In the genomic region with DNA sequence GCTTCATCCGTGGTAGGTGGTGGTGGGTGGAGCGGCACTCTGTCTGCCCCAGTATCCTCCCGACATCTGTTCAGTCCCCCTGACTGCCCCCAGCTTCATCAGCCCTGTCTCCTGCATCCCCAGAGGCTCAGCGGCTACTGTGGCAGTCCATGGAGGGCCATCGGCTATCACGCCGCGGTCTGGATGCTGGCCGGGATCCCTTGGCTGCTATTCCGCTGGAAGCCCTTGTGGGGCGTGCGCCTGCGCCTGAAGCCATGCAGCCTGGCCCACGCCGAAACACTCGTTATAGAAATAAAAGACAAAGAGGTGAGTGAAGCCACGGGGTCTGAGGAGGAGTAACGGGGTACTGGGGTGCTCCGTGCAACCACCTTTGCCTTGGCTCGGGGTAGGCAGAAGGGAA, we compare ENCODE assay signal across 20 mouse cellular contexts. TPM values are rescaled to one million over a fixed set of nuclear protein-coding genes. Genes with fewer than 3 reads are reported as not detected.
DNase-seq lines count a peak whose midpoint lies in the region; TF ChIP-seq lines count a peak whose summit lies in the region.
"Had no signal": no experiment of that assay in that cellular context is flagged by ENCODE, and none has a peak within 500 bp of the region (broad histone marks: within the 10 kb centered on the region; RNA-seq: fewer than 3 reads in every experiment).

No protein-coding gene starts in this region.

- H3K4me3 ChIP-seq in layer of hippocampus, adult 2 months = no peak overlapping the region
- H3K4me3 ChIP-seq: heart, embryonic 10.5 days; heart, embryonic 15.5 days; hindbrain, embryonic 12.5 days; limb, embryonic 12.5 days; liver, embryonic 15.5 days; midbrain, embryonic 15.5 days had no signal

- DNase-seq in cerebellum, adult 9-10 months = peak; percentile 54
- no peak for DNase-seq in cerebellum, postnatal 4 days (ENCODE audit: low spot score in 2 of 2)
- no peak for DNase-seq in layer of hippocampus, adult 2 months (ENCODE audit: low spot score in 2 of 2)
- no peak for DNase-seq in layer of hippocampus, adult 9-10 months (ENCODE audit: low spot score)
- peak; percentile 60 to 64 for DNase-seq in cerebellum, postnatal 14 days
- no peak for DNase-seq in right cerebral cortex, postnatal 36 days (ENCODE audit: low spot score in 2 of 2)
- DNase-seq in left cerebral cortex, postnatal 14 days (ENCODE audit: low spot score in 2 of 2) = no peak
- DNase-seq: adrenal gland, postnatal 25 days; kidney, adult 8-10 months; kidney, postnatal 10 days; lung, embryonic 14.5 days; lung, postnatal 14 days; thymus, adult 2 months; thymus, postnatal 36 days had no signal

- peak; percentile 48 for TF ChIP-seq CTCF in layer of hippocampus, adult 2 months (conservative IDR thresholded peaks at IDR 0.05)

- no peak overlapping the region for H3K27ac ChIP-seq in layer of hippocampus, adult 2 months
- H3K27ac ChIP-seq: heart, embryonic 15.5 days; hindbrain, embryonic 12.5 days; limb, embryonic 12.5 days; liver, embryonic 15.5 days; midbrain, embryonic 15.5 days had no signal

- intact Hi-C loops in left cerebral cortex, postnatal 14 days (cut with DNase I) = no loop called here

RNA-seq across cellular contexts. Expression of a gene that starts 5.5 kb away (rescaled TPM):
- total RNA-seq in layer of hippocampus, adult 2 months (2021) = 100 to 1,000 TPM; 155 to 162 TPM
- total RNA-seq in left cerebral cortex, postnatal 14 days (2021) = 100 to 1,000 TPM; 218 TPM

RNA-seq across cellular contexts. Expression of a gene that starts 18.0 kb away (rescaled TPM):
- total RNA-seq in layer of hippocampus, adult 2 months (2021) = 1 to 10 TPM; 4.5 to 6.9 TPM
- 10 to 100 TPM in 1 of 2 experiments, 1 to 10 TPM in 1; 9.5 to 10.5 TPM for total RNA-seq in left cerebral cortex, postnatal 14 days (2021)

RNA-seq across cellular contexts. Expression of a gene that starts 31.2 kb away (rescaled TPM):
- total RNA-seq in layer of hippocampus, adult 2 months (2021) = 100 to 1,000 TPM; 170 to 183 TPM
- total RNA-seq in left cerebral cortex, postnatal 14 days (2021) = 100 to 1,000 TPM; 196 to 202 TPM

Comparison
In these comparisons a context has a peak if more than half of its experiments do, and no peak if none do; other contexts are left out.
1. DNase-seq: peak in cerebellum, adult 9-10 months (single experiment) and cerebellum, postnatal 14 days (2 of 2); none in cerebellum, postnatal 4 days (0 of 2), layer of hippocampus, adult 2 months (0 of 2), layer of hippocampus, adult 9-10 months (single experiment), right cerebral cortex, postnatal 36 days (0 of 2) and left cerebral cortex, postnatal 14 days (0 of 2).